Mouse (Mus musculus) embryonic fibroblast, embryonic 13.5 days (primary cell): ENCODE results near the gene Reg3g. TPM values are rescaled to one million over a fixed set of nuclear protein-coding genes. Genes with fewer than 3 reads are reported as not detected.

Experiments used
- H3K27ac ChIP-seq: 2 replicates; pipeline ENCODE4 v1.5.1; 2012; ENCODE audit warnings: low read length, control low read depth, inconsistent platforms; ENCODE audit not compliant: insufficient read depth
- H3K4me1 ChIP-seq: 2 replicates; pipeline ENCODE4 v1.6.1; 2011; ENCODE audit warnings: low read length; ENCODE audit not compliant: control insufficient read depth, insufficient read depth
- H3K4me3 ChIP-seq: 2 replicates; pipeline ENCODE4 v1.5.1; 2011; ENCODE audit warnings: mild to moderate bottlenecking, control low read depth, low read length; ENCODE audit not compliant: insufficient read depth
- CTCF ChIP-seq: IDR thresholded peaks from 2 replicates; pipeline ENCODE4 v1.5.1; 2011; ENCODE audit warnings: mild to moderate bottlenecking, control low read depth, low read length, moderate library complexity, borderline replicate concordance; ENCODE audit not compliant: insufficient read depth
- POLR2A ChIP-seq: IDR thresholded peaks from 2 replicates; pipeline ENCODE4 v1.6.1; 2011; ENCODE audit warnings: low read depth, mild to moderate bottlenecking, control low read depth, low read length, moderate library complexity
- polyA plus RNA-seq: library from polyadenylated mRNA; stranded (reverse); fragments of >200 nt; gene quantifications from 2 replicates; pipeline ENCODE4 v1.2.4, GENCODE M21; 2011; ENCODE audit warnings: low read depth; ENCODE audit not compliant: missing spikeins, insufficient read length

The Reg3g gene
- polyA plus RNA-seq: 2.3 TPM in 1 of 2 replicates, not detected in the other

- no peak within 1 kb of the TSS for H3K27ac ChIP-seq
- no peak within 1 kb of the TSS for H3K4me3 ChIP-seq
- TF ChIP-seq CTCF (no peak), POLR2A (no peak)
Observed at GRCm38 (mm10) chr6:78468772-78469171, at the start of gene Reg3g. Reg3g (minus strand) TSS chr6:78468872.

GRCm38 (mm10) chr6:78515777-78516446 is 47.2 kb upstream of the Reg3g start:
- TF ChIP-seq POLR2A (no peak), CTCF (no peak)
- no peak overlapping the region for H3K4me3 ChIP-seq
- no peak overlapping the region for H3K27ac ChIP-seq
- H3K4me1 ChIP-seq: no peaks in the 10 kb centered on the region

More at GRCm38 (mm10) chr6:78468772-78469171, at the start of gene Reg3g:
- no peaks in the 10 kb centered on the region for H3K4me1 ChIP-seq

- TF ChIP-seq POLR2A (no peak), CTCF (peak; percentile 75; the same call in 1 of the 2 replicates)
- H3K4me1 ChIP-seq: no peaks in the 10 kb centered on the region
- no peak overlapping the region for H3K4me3 ChIP-seq
- no peak overlapping the region for H3K27ac ChIP-seq
Observed at GRCm38 (mm10) chr6:78512833-78513232, 44.2 kb upstream of the Reg3g start.

GRCm38 (mm10) chr6:78510173-78510900 is 41.7 kb upstream of the Reg3g start:
- Histone ChIP-seq H3K4me1 (no peaks in the 10 kb centered on the region), H3K27ac (no peak overlapping the region), H3K4me3 (no peak overlapping the region)
- TF ChIP-seq POLR2A (no peak), CTCF (no peak)

GRCm38 (mm10) chr6:78505745-78506144 is 37.1 kb upstream of the Reg3g start:
- no peaks in the 10 kb centered on the region for H3K4me1 ChIP-seq
- no peak for TF ChIP-seq CTCF
- TF ChIP-seq POLR2A: no peak
- no peak overlapping the region for H3K4me3 ChIP-seq
- H3K27ac ChIP-seq: no peak overlapping the region

- Histone ChIP-seq H3K27ac (no peak overlapping the region), H3K4me3 (no peak overlapping the region), H3K4me1 (no peaks in the 10 kb centered on the region)
- TF ChIP-seq POLR2A (no peak), CTCF (no peak)
Observed at GRCm38 (mm10) chr6:78494633-78495032, 26.0 kb upstream of the Reg3g start.

GRCm38 (mm10) chr6:78469287-78469686 is 615 bp upstream of the Reg3g start:
- Histone ChIP-seq H3K4me3 (no peak overlapping the region), H3K27ac (no peak overlapping the region), H3K4me1 (no peaks in the 10 kb centered on the region)
- no peak for TF ChIP-seq POLR2A
- TF ChIP-seq CTCF: no peak

- Histone ChIP-seq H3K4me3 (no peak overlapping the region), H3K27ac (no peak overlapping the region), H3K4me1 (no peaks in the 10 kb centered on the region)
- TF ChIP-seq POLR2A (no peak), CTCF (no peak)
Observed at GRCm38 (mm10) chr6:78463266-78463665, 5.4 kb downstream of the Reg3g start.

- no peaks in the 10 kb centered on the region for H3K4me1 ChIP-seq
- no peak for TF ChIP-seq POLR2A
- no peak for TF ChIP-seq CTCF
- no peak overlapping the region for H3K4me3 ChIP-seq
- H3K27ac ChIP-seq: no peak overlapping the region
Observed at GRCm38 (mm10) chr6:78462360-78462759, 6.3 kb downstream of the Reg3g start.
